Mouse (Mus musculus): ENCODE results near the gene Dnah17. TPM values are rescaled to one million over a fixed set of nuclear protein-coding genes. Genes with fewer than 3 reads are reported as not detected.

The Dnah17 gene
- under 1 TPM; 0.02 to 0.07 TPM for total RNA-seq (2021)
- long read RNA-seq, experiment 1, partial matches to known transcripts = 0 of 1 reads
- long read RNA-seq, experiment 1, other reads (novel, unspliced or antisense) = 1 of 1 reads
- long read RNA-seq, experiment 2 = 0 reads

GRCm38 (mm10) chr11:118130534-118130933 lies at the start of gene Dnah17:
TSS of gene Dnah17 (minus strand) at chr11:118130634.
- no peak for DNase-seq

DNA sequence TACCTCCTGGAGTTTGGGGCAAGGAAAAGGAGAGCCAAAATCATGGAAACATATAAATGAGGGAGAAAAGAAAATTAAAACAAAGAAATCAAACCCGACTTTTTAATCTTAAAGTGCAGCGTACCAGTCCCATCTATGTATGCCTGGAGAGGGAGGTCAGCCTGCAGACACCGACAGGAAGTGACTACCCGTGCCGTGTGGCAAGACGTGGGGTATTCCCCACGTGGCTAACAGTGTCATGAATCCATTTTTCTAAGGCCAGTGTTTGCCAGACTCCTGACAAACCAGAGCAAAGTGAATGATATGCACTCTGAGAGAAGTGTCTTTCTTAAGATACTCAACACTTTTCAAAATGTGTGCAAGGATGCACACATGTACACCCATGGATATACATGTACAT lies 49.8 kb upstream of the Dnah17 start:
- no peak for DNase-seq

DNA sequence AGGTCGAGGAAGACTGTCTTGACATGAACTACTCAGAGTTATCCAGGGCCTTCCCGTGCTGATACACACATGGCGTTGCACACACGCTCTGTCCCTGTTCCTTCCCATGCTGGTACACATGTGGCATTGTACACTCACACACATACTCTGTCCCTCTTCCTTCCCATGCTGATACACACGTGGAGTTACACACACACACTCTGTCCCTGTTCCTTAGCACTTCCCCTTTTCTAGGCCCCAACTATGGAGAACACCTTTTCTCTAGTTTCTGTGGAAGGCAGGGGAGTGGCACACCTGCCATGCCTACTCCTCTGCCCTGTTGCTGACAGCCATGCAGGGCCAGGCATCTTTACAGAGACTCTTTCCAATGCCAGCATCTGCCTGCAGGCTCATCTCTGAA lies 47.8 kb upstream of the Dnah17 start:
- DNase-seq = no peak

GRCm38 (mm10) chr11:118174752-118175151 lies 44.3 kb upstream of the Dnah17 start:
- DNase-seq = no peak

GRCm38 (mm10) chr11:118172768-118173167 lies 42.3 kb upstream of the Dnah17 start:
- DNase-seq = no peak

DNA sequence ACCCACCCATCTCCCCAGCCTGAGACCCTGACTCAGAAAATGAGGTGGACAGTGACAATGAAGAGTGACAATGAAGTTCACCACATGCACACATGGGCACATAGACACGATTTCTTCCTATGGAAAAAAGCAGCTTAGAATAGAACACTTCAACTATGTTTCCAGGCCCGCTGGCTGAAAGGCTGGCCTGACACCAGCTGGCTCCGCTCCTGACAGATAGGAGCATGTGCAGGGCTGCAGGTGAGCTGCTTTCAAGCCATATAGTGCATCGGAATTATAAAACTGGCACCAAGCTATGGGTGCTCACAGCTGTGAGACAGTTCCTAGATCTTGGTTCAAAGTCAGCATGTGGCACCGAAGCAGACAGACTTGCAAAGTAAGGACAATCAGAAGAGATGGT lies 39.9 kb upstream of the Dnah17 start:
- DNase-seq = no peak

DNA sequence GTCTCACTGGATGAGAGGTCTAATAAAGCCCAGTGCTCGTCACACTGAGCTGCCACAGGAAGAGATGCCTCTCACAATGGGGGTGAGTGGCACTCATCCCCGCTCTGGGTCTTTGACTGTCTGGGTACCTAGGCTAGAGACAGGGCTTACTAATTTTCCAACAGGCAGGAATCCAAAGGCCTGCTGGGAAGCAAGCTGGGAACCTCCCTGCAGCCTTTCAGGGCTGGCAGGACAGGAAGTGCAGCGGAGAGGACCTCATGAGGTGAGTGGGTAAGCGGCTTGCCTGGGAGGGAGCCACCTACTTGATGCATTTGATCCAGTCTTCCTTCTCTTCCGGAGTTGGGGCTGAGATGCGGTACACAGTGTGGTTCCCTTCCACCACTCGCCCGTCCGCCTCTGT lies 38.3 kb upstream of the Dnah17 start:
- DNase-seq = no peak

DNA sequence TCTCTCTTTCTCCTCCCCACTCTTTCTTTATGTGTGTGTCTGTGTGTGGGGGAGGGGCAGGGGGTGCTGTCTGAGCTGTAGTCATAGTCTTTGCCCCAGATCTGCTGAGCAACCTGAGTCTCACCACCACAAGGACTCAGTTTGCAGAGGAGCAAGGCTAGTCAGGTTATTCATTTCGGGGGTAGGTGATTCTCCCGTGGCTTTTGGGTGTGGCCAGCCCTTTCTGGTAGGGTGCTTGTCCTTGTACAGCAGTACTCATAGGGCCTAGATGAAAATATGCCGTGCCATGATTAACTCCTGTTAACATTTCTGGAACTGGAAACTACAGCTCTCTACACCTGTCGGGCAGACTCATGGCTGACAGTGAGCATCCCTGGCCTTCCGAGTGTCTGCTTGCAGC lies 36.2 kb upstream of the Dnah17 start:
- no peak for DNase-seq

DNA sequence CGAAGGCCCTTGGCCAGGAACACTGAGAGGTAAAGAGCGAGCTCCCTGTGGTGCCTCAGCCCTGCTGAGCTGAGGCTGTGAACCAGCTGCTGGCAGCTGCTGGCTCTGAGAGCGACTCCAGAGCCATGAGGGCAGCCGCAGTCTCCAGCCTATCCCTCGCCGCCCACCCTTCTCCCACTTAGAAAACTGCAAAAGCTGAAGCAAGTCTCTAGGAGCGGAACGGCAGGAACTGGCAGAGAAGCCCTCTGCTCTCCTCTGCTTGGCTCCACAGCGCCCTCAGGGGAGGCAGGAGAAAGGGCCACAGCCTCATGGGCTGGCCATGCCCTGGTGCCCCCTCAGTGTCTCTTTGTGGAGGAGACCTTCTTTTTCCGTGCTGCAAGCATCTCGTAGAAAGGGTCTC lies 35.2 kb upstream of the Dnah17 start:
- no peak for DNase-seq

- DNase-seq = peak; percentile 22
Measured at GRCm38 (mm10) chr11:118164566-118164965, 34.1 kb upstream of the Dnah17 start.

GRCm38 (mm10) chr11:118162245-118162644 lies 31.8 kb upstream of the Dnah17 start:
- DNase-seq = no peak

DNA sequence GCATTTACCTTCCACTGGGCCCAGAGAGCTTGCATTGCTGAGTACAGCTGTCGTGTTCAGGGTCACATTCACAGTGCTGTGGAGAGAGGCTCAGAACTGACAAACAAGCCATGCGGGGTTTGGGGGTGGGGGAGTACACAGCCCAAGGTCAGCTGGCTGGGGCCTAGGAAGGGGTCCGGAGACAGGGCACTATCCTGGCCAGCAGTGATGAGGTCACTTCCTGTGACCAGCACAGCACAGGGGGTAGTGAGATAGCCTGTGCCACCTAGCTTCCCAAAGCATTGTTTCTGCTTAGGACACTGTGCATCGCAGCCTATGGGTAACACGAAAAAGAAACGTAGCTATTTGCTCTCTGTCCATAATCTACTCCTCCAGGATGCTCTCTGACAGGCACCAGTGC lies 30.8 kb upstream of the Dnah17 start:
- DNase-seq = no peak

DNA sequence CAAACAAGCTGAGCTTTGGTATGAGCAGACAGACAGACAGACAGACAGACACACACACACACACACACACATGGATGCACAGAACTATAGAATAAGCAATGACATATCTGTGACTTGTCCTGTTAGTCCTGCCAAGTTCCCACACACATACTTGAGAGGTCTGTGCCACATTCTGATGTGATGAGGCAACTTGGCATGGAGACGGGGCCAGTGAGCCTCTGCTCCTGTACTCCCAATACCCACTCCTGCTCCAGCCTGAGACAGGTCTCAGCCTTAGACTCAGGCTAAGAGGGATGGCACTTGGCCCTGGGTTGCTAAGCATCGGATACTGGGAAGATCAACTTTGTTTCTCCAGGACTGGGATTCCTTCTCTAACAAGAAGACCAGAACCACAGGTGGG lies 30.3 kb upstream of the Dnah17 start:
- DNase-seq = no peak

DNA sequence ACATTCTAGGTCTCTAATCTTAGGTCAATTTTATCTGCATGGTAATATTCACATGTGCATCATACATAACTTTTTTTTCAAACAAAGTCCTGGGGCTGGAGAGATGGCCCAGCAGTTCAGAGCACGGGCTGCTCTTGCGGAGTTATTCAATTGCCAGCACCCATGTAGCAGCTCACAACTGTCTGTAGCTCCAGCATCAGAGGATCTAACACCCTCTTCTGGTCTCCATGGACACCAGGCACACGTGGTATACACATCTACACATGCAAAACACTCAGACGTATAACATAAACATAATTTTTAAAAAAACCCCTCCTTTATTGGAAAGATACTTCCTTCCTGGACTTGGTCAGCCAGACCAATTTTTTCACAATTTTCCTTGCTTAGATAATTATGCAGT lies 28.3 kb upstream of the Dnah17 start:
- DNase-seq = no peak

DNA sequence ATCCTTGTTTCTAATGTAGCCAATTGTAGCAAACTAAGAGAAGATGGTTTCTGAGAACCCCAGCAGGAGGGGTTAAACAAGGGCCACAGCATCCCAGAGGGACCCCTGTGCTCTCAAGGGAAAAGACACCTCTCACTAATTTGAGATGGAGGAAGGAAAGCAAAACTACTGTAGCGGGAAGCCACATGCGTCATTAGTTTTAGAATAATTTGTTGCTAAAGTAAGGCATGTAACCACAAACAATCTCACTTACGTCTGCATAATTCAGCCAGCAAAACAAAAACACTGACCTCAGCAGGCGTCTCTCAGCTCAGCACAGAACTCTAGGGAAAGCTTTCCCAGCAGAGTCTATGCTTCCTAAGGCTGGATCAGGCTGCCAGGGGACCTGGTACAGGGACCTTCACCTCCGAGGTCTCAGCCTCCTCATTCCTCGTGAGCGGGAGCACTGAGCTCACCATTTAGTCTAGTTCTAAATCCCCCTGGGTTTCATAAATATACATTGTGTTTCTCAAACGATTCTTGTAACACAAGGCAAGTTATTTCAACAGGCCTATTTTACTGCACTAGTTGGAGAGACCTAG lies 26.1 kb upstream of the Dnah17 start:
- DNase-seq = no peak

DNA sequence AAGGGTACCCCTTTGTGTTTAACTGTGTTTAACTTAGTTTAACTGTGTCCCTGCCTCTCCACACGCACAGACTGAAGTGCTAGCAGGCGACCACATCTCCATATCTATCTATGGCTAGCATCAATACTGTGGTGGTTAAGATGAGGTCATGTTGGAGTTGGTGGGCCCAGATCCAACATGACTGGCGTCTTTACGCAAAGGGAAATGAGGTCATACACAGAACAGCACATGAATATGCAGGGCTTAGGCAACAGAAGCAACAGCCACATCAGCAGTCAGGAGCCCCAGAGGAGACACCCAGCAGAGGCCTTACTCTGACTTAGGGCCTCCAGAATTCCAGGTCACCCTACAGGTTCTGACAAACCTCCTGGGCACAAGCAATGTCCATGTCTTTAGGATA lies 22.5 kb upstream of the Dnah17 start:
- no peak for DNase-seq

GRCm38 (mm10) chr11:118151423-118152180 lies 21.2 kb upstream of the Dnah17 start:
- no peak for DNase-seq

DNA sequence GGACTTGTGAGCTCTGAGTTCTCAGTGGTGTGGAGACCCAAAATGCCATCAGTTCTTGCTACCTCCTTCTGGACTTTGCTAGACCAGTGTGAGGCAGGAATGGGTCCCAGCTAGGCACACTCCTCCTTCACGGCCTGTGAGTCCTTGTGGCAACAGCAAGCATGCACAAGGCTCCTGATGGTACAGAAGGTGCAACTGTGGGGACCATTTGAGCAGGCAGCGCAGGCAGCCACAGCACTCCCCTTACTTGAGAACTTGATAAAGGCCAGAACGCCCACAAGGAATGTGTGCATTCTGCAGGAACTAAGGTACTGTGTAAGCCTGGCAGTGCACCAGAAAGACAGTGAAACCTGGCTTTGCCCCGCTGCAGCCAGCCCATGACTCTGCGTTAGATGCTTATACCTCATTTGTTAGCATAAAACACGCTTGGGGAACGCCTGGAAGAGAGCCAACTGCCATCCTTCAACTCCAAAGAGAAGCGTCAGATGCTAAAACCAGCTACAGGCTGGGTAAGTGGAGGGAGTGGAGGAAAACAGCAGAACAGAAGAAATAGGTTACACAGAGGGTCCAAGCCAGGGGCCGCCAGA lies 19.8 kb upstream of the Dnah17 start:
- DNase-seq = no peak

GRCm38 (mm10) chr11:118147877-118148637 lies 17.6 kb upstream of the Dnah17 start:
- DNase-seq = no peak

GRCm38 (mm10) chr11:118146446-118146845 lies 16.0 kb upstream of the Dnah17 start:
- no peak for DNase-seq

DNA sequence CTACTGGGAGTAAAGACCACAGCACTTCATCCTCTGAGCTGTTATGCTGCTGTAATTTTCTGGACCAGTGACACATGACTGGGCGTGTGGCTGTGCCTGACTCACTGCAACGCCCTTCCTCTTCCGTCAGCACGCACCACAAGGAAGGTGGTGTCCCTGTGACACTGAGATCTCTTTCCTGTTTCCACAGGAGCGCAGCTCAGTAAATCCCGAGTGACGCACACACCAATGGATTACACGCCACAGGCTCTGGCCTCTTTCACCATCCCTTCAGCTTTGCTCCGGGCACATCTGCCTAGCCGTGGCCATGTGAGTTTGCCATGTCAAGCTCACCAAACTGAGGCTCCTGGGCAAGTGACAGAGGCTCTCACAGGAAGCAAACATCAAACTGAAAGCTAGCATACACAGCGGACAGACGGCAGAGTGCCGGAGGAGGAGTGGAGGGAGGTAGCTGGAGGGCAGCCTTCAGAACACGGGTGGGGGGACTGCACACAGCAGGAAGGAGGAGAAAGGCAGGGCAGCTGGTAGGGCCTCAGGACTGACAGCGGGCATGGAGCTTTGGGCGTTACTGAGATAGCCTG lies 15.4 kb upstream of the Dnah17 start:
- DNase-seq = no peak

GRCm38 (mm10) chr11:118145092-118145491 lies 14.7 kb upstream of the Dnah17 start:
- no peak for DNase-seq

Measured in gastrocnemius, postnatal 10 days (tissue).